Mouse (Mus musculus): ENCODE measurements around the gene Psmd11.
A peak's percentile ranks its signal among the peaks of the same experiment; 100 is the strongest.

- TF ChIP-seq GATA1 (IDR thresholded peaks at IDR 0.05; ENCODE audit: borderline replicate concordance, low read length): peak; percentile 100
- TF ChIP-seq FLI1 (IDR thresholded peaks at IDR 0.05; ENCODE audit: low read length): no peak
Measured at GRCm38 (mm10) chr11:80382626-80383018, 45.8 kb upstream of the Psmd11 start.

Measured in megakaryocyte, embryonic 14.5 days (primary cell).